Mouse (Mus musculus): ENCODE results near the gene Clec12a.
"Not testable (repeated sequence)": the region's sequence is repeated elsewhere in the genome, so short reads cannot be mapped to it uniquely, and the experiment has no call there.

The Clec12a gene

DNA sequence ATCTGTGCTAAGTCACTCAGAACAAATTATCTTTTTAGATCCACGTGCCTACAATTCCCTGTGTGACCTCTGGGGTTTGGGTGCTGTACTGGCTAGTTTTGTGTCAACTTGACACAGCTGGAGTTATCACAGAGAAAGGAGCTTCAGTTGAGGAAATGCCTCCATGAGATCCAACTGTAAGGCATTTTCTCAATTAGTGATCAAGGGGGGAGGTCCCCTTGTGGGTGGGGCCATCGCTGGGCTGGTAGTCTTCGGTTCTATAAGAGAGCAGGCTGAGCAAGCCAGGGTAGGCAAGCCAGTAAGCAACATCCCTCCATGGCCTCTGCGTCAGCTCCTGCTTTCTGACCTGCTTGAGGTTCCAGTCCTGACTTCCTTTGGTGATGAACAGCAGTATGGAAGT, at the start of gene Clec12a:
Gene Clec12a, plus strand, starts transcription at position 301 of the 400 bp plus-strand sequence.
- not testable (repeated sequence) for DNase-seq

DNA sequence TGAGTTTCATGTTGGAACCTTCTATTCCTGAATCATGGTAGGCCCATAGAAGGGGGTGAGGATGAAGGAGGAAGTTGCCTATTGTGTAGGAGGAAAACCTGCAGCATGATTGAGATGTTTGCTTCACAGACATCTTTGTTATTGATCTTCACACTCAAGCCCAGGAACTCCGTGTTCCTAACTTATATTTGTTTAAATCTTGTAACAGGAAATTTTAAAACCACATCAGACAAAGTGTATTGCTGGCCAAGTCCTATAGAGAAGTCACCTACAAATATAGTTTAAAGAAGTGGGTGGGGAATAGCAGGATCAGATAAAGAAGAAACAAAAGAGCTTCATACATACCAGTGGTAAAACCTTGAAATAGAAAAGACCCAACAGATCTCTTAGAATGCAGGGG, 38.3 kb upstream of the Clec12a start:
- no peak for DNase-seq

DNA sequence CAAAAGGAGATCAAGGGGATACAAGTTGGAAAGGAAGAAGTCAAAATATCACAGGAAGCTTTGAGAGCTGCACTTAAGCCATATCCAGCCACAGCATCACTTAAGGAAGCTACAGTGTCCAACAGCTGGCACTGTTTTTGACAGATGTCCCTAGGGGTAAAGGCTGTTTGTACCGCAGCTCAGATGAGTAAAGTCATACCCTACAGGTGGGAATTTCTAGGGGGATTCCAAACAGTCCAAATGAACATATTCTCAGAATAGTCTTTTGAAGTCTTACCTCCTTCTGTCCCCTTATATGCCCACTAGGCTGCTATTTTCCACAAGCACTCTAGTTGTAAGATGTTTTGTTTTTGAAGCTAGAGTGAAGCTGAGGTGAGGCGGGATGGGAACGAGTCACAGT, 30.0 kb upstream of the Clec12a start:
- DNase-seq = no peak

DNA sequence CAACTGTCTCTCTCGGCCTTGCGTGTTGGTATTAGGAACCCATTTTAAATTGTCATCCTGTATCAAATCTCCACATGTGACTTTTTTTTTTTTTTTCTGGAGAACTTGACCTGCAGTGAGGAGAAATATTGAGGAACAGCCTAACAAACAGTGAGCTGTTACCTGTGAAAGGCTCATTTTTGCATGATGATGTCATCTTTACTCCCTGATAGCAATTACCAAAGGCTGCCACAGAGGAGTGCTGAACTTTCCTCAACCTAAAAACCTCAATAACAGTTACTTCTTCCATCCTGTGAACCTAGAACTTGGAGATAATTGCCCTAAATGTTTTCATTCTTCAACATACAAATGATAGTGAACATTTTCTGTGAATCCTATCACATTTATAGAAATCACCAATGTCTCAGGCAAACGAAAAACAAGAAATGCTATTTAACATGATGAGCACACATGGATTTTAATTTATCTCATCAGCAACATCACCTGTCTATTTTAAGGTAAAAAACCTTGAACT, 27.8 kb upstream of the Clec12a start:
- no peak for DNase-seq

DNA sequence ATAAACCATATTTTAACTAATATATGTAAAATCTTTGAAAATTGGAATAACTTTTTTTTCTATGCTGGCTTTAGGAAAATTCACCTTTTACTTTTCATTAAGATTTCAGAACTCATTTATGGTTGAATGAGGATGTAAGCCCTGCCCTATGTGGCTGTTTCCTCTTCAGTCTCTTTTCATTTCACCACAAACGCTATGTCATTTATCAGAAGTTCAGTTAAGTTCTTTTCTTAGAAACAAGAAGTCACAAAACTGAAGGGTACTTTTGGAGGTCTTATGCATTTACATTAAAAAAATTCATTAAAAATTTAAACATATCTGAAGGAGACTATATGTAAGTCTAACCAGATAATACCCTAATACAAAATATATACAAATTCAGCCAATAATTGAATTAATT, 26.8 kb upstream of the Clec12a start:
- DNase-seq = no peak

DNA sequence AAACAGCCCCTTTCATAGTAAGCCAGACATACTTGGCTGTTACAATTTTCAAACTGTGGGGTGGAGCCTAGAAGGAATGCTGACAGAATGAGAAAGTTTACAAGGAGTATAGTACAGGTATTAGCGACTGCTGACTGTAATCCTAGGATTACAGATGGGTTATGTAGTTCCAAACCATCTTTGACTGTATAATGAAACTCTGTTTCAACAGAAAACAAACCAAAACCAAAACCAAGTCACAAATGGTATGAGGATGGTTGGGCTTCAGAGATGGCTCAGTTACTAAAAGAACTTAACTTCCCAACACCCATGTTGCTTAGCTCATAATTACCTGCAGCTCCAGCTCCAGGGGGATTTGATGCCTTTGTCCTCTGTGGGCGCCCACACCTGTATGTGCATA, 26.0 kb upstream of the Clec12a start:
- no peak for DNase-seq

DNA sequence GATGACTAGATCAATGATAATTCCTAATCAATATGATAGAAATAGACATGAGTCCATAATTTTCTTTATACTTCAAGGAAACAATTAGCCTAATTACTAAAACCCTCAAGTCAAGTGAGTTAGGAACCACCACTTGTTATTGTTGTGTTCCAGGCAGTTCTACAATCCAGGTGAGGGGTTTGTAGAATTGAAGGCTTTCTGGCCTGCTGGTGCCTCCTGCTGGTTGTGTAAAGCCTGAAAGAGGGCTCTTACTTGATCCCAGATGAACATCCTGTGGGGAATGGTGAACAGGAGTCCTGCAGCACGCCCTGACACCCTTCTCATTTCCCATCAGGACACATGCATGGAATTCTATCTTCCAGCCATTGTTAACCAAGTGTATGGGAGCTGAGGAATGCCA, 24.1 kb upstream of the Clec12a start:
- peak; percentile 60 to 64 for DNase-seq

DNA sequence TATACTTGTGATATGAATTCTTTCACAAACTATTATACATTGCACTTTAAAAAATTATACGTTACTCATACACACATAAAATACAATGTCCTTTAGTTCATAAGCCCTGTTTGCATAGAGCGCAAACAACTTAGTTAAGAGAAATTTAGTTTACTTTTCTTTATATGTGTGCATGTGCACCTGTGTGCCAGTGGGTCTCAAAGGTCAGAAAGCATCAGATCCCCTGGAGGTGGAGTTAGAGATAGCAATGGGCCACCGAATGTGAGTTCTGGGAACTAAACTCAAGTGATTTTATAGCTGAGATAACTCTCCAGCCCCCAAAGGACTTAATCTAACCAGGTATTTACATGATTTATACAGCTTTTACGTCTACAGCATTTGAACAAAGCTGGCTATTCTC, 23.2 kb upstream of the Clec12a start:
- no peak for DNase-seq

DNA sequence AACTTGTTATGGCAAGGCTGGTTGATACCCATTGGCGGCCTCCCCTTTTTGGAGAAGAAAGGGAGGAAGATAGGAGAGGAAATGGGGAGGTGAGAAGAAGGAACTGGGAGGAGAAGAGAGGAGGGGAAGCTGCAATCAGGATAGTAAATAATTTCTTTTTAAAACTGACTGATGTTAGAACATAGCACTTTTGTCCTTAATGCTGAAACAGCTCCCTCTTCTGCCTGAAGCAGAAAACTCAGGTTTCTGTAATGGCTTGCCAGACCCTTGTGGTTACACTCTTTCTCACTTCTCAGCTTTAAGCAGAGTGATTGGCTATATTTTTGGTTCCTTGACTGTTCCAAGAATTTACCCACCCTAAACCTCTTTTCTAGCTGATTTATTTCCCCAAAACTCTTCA, 16.5 kb upstream of the Clec12a start:
- DNase-seq = no peak

DNA sequence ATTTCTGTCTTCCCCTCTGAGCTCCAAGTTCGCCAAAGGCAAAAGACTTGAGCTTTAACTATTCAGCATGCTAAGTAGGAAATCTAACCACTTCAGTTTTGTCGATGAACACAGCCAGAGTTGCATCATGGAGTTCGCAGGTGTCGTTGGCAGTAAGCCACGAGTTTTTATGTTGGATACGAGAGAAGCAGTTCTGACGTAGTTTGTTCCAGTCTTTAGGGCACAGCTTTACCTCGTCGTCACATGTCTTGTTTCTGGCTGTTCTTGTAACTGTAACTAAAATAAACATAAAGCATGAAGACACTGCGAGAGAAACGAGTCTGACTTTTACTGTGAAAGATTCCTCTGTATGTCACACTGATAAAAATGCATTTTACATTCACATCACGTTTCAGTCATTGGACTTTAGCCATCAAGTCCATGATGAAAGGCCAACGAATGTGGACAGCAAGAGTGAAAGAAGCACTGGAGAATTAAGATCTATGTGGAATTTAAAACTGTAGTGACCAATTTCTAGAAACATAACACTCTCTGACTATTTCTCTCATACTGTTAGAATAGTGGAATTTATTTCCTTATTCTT, 15.8 kb upstream of the Clec12a start:
- DNase-seq = no peak

DNA sequence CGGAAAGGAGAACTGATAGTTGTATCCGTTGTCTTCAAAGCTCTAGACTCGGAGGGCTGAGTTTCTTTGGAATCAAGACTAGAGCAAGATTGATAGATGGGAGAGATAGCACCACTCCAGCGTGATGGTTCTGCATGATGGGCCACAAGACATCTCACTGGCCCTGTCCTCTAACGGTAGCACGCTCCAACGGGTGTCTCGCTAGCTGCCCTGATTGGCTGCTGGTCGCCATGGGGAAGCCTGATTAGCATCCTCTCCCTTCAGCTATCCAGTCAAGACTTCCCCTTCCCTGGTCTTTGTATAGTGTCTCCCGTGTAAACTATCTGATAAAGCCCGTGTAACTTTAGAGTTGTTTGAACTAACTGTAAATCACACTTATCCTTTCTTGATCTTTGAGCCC, 10.9 kb upstream of the Clec12a start, which contains the start of gene 4922502D21Rik:
Gene 4922502D21Rik, minus strand, starts transcription at position 187 of the 400 bp plus-strand sequence.
- DNase-seq = no peak

DNA sequence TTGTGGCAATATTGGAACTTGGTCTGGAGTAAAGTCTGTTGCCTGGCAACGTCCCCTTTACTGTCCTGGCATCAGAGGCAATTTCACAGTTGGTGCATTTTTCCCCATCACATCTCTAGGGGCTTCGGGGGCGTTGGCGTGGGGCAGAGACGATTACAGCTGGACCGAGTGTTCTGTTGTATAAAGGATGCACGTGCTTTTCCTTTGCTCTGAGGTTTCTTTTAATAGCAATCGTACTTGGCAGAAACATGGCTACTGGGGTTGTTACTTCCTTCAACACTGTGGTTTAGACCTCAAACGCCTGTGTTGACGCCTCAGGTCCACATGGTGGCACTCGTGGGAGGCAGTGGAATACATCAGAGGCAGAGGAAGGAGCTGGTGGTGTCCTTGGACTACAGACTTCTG, 8.8 kb upstream of the Clec12a start:
- DNase-seq = peak; percentile 69 to 75

DNA sequence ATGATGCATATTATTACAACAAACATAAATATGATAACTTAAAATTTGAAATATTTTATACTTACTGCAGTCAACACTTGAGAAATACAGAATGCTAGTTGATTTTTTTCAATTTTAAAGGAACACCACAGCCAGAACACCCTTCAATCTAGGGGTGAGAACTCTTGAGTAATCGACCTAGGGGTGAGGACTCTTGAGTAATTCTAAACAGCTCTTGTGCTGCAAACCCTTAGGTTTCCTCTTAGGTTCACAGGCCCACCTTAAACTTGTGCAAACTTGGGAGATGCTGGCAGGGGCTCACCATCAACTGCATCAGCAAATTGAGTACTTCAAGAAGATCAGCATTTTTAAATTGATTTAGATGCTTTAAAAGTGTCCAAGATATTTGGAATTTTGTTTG, 4.7 kb upstream of the Clec12a start:
- DNase-seq = no peak

DNA sequence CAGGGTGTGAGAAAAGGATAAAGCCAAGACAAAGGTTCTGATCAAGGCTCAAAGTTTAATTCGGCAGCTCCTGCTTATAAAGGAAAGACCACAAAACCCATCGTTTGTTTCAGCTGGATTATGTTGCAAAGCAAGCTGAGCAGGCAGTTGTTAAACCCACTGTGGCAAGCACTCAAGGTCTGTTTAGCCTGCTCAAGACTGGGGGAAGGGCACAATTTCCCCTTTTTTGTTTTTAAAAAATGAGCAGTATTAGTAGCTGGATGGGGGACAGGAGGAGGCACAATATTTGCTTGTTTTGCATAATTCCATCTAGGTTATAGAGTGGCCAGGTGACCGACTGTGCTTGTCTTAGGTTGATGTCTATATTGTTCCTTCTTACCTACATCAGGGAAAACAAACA, 1.9 kb downstream of the Clec12a start:
- no peak for DNase-seq

DNA sequence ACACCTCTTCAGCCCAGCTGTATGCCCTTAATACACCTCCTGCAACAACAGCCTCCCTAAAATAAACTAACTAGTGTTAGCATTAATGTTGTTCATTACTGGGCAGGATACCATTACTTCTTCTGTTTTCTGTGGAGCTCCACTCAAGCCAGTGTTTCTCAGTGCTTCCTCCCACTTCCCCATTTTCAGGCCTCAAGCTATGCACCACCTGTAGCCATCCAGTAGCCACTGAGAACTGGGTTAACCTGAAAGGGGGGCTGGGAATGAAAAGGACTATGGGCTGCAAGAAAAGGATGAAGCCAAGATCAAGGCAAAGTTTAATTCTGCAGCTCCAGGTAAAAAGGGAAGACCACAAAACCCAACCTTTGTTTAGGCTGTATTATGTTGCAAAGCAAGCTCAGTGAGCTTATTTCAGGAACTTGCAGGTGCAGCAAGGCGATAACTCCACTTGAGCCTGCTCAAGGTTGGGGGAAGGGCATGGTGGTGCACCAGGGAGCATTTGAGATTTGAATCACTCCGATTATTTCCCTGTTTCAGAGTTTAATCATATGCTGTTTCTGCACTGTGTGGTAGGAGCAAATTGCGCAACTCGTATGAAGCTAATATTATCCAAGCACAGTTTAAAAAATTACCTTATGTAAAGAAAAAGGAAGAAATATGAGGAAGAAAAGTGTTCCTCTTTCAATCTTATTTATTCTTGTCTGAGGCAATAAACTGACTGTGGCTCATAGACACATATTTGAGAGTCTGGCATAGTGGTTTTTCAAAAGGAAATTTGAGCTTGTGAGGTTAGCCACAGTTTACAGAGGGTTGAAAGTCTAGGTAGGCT, 7.2 kb downstream of the Clec12a start:
- DNase-seq = peak in 1 of 2 experiments; percentile 30

DNA sequence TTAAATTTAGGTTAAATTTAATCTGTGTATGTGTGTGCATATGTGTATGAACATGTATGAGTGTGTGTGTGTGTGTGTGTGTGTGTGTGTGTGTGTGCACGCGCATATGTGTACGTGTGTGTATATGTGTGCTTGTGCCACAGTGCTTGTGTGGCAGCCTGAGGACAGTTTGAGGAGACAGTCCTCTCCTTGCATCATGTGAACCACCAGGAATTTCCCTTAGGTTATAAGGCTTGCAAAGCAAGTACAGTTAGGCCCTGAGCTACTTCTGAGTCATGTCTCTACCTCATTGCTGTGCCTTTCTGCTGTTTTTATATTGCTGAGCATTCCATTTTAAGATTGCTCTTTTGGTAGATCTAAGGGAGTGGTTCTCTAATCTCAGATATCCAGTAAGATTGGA, 8.6 kb downstream of the Clec12a start:
- DNase-seq = no peak

DNA sequence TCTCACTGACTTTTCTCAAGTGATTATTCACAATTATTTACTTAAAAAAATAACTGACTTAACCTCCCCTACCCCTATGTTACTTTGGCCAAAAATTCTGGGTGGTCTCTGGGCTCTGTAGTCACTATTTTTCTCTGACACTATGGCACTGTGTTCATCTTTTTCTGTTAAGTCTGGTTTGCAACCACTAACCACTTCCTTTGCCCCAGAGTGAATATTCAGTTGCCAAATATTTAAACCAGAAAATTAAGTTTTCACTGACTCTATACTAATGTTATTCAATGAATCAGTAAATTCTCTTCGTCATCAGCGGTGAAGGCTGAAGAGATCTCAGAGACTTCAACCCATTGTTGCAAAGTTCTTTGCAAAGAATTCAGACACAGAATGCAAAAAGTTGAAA, 13.3 kb downstream of the Clec12a start:
- no peak for DNase-seq

DNA sequence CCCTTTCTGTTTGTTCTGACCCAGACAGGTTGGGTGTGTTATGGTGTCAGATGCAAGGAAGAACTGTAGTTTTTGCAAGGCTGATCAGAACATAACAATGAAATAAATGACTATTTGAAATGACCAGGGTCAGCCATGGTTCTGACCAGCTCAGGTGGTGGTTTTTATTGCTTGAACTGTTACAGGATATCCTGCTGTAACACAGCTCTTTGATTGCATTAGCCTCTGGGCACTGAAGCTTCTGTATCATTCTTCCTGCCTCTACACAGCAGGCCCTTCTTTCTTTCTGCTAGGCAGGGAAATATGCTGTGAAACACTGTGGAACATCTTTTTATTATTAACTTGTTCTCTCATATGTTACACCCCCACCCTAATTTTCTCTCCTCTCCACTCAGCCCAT, 13.9 kb downstream of the Clec12a start:
- DNase-seq = no peak

DNA sequence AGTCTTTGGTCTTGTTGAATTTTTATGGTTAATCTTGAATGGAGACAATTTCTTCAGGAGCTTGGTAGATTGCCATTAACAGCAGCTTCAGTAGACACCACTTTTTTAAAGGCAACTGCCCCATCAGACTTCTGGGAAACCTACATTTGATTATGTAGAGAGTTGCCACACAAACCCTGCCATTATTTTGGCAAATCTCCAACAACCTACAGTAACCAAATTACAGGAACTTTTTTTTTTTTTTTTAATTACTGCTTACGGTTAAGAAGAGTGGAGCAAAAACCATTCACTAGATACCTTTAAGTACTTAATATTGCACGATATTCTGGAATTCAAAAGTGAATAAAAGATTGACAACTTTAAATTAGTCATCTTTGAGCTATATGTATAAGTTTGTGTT, 17.0 kb downstream of the Clec12a start:
- DNase-seq = no peak

DNA sequence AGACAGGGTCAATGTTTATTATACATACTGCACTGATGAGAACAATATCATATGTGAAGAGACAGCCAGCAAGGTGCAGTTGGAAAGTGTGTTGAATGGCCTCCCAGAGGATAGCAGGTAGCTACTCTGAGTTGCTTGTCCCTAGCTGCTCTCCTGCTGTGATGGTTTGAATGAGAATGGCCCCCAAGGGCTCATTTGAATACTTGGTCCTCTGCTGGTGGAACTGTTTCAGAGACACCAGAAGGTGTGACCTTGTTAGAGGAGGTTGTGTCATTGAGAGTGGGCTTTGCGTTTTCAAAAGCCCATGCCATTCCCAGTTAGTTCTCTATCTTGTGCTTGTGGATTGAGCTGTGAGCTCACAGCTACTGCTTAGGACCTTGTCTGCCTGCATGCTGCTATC, 21.5 kb downstream of the Clec12a start:
- DNase-seq = no peak

DNA sequence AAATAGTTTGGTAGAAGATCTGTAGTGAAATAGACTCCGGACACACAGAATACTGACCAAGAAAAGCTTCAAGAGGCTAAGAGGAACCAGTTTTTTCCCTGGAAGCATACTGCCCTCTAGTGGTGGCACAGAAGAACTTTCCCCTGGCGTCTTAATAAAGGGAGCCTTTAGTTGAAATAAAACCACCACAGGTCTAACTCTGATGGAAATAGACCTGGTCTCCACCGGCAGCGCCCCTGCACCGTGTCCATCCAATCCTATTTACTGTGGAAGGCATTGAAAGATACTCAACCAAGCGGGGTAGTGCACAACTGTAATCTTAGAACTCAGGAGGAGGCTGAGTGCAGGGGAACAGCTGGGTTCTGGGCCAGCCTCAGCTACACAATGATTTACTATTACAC, 23.5 kb downstream of the Clec12a start:
- DNase-seq = peak; percentile 4 to 7

DNA sequence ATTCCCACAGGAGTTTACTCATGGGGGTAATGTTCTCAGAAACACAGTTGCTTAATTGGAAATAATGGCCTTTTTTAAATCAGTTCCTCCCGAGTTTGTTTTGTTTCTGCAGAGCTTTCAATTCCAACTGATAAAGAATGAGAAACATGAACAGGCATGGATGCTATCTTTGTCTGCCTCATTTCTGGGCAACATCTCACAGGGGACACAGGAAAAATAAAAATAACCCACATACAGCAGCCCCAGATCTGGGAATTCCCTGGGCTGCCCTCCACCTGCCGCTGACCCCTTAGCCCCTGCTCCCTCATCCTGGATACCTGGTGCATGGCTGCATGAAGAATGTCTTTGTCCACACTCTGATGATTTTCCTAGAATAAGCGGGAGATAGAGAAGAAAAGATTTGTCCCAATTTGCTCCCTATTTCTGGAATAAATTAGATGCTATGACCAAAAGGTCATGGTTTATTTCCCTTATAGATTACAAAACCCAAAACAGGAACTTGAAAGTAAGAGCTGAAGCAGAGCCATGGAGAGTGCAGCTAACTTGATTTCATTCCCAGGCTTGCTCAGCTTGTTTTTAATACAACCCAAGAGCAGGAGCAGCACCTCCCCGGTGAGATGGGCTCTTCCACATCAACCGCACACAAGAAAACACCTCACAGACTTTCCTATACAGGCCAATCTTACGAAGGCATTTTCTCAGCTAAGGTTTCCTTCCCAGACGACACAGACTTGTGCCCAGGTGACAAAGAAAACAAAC, 27.1 kb downstream of the Clec12a start:
- no peak for DNase-seq

DNA sequence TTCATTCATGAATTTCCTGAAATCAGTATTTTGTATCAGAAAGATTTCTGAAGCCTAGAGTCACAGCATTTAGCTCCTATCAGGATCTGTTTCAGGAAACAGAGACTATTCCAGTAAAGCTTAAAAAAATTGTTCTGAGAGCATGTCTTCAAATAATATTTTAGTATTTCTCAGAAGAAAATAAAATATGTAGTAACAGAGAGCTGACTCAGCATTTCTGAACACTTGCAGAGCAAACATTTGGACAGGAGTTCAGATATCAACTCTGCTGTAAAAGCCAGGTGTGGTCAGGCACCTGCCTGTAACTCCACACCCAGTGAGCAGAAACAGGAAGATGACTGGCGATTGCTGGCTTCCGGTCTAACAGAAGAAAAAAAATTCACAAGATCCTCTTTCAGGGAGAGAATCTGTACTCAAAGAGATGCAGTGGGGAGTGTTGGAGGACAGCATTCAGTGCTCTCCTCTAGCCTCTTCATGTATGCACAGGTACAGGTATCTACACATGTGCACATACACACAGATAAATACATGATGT, 32.5 kb downstream of the Clec12a start:
- DNase-seq = no peak
